Mouse (Mus musculus): ENCODE measurements around the gene Mtus2. TPM values are rescaled to one million over a fixed set of nuclear protein-coding genes. Genes with fewer than 3 reads are reported as not detected.

Gene Mtus2
- total and polyA plus RNA-seq, 3 experiments = 0.03 to 0.13 TPM; not detected in 1

DNA sequence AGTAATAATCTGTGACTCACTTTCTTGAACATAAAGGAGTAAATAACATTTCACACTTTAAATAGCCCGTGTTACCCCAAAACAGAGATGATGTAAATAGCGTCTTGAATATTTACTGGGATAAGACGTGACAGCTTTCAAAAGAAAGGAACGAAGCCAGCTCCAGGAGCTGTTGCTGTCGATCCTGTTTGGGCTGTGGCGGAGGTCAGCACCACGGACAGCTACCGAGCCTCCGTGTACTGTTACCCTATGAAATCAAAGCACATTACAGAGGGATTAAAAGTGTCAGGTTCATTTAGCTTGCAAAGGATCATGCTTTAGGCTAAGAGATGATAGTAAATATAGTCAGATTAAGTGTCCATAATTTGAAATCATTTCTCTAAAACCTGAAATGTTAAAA is 114.7 kb downstream of the Mtus2 start:
- no peaks in the 10 kb centered on the region for H3K4me1 ChIP-seq (ENCODE audit: control insufficient read depth in 1 of 2, insufficient read depth in 2 of 2)
- no peak overlapping the region for H3K27ac ChIP-seq (ENCODE audit: insufficient read depth, low read depth)
- no peak for DNase-seq (ENCODE audit: extremely low read depth)
- no peak for TF ChIP-seq SMC3 (IDR thresholded peaks at IDR 0.05; ENCODE audit: low read depth, low read length)
- TF ChIP-seq ELF1 (IDR thresholded peaks at IDR 0.05; ENCODE audit: low read depth, low read length) = no peak
- no peak for TF ChIP-seq RCOR1 (conservative IDR thresholded peaks at IDR 0.05; ENCODE audit: low read depth, low read length)
- no peak for TF ChIP-seq NRF1 (IDR thresholded peaks at IDR 0.05; ENCODE audit: low read depth, low read length)
- no peak for TF ChIP-seq USF2 (conservative IDR thresholded peaks at IDR 0.05; ENCODE audit: low read depth, low read length)
- TF ChIP-seq HCFC1 (IDR thresholded peaks at IDR 0.05; ENCODE audit: low read depth, low read length) = no peak
- TF ChIP-seq MAFK (IDR thresholded peaks at IDR 0.05; ENCODE audit: insufficient replicate concordance, low read length) = no peak
- TF ChIP-seq JUN (IDR thresholded peaks at IDR 0.05; ENCODE audit: insufficient read depth, low read depth, low read length) = no peak
- TF ChIP-seq UBTF (IDR thresholded peaks at IDR 0.05; ENCODE audit: low read depth, low read length) = no peak
- no peak for TF ChIP-seq MAZ (IDR thresholded peaks at IDR 0.05; ENCODE audit: low read depth, low read length)
- no peak for TF ChIP-seq PAX5 (IDR thresholded peaks at IDR 0.05; ENCODE audit: low read length)
- no peak for TF ChIP-seq GABPA (IDR thresholded peaks at IDR 0.05; ENCODE audit: insufficient replicate concordance, low read depth, low read length)
- TF ChIP-seq E2F4 (IDR thresholded peaks at IDR 0.05; ENCODE audit: insufficient replicate concordance, low read depth, low read length) = no peak
- H3K9me3 ChIP-seq (replicated peaks; ENCODE audit: low read length) = peaks cover 84% of the 10 kb centered on the region
- in situ Hi-C loops (cut with MboI; ENCODE audit: low pct_ligation_motif_present, low pct_unique_long_range_greater_than_20kb, low sequenced_read_pairs) = no loop called here
- no peak overlapping the region for H3K4me2 ChIP-seq (ENCODE audit: insufficient read depth, low read depth, poor library complexity, severe bottlenecking)
- H3K79me2 ChIP-seq (replicated peaks; ENCODE audit: control insufficient read depth, extremely low read depth, insufficient read depth, poor library complexity, severe bottlenecking) = no peaks in the 10 kb centered on the region
- dilution Hi-C loops (cut with MboI; ENCODE audit: extremely low pct_ligation_motif_present, extremely low pct_unique_long_range_greater_than_20kb, low sequenced_read_pairs) = no loop called here
- no peak overlapping the region for H3K4me3 ChIP-seq (replicated peaks in 1 of 3; ENCODE audit: low read depth in 2 of 3, low read length in 2 of 3, poor library complexity in 1 of 3)
- no peak overlapping the region for H3K9ac ChIP-seq (ENCODE audit: insufficient read depth, low read depth)
- no peaks in the 10 kb centered on the region for H3K36me3 ChIP-seq (replicated peaks in 1 of 2; ENCODE audit: control insufficient read depth in 1 of 2, insufficient read depth in 1 of 2, low read length in 1 of 2)
- H3K27me3 ChIP-seq (replicated peaks) = no peaks in the 10 kb centered on the region

DNA sequence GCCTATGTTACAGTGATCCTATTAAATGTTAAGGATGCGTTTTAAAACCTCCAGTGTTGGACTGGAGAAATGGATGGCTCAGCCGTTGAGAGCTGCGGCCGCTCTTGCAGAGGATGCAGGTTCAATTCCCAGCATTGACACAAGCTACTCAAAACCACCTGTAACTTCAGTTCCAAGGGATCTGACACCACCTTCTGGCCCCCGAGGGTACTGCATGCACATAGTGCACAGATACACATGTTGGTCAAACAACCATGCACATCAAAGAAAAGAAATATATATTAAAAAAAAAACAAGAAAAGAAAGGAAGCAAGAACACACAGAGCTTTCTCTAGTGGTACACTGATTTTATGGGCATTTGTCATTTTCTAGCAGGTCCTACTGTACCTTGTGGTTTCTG is 116.3 kb downstream of the Mtus2 start:
- H3K27me3 ChIP-seq (replicated peaks) = no peaks in the 10 kb centered on the region
- no peaks in the 10 kb centered on the region for H3K36me3 ChIP-seq (replicated peaks in 1 of 2; ENCODE audit: control insufficient read depth in 1 of 2, insufficient read depth in 1 of 2, low read length in 1 of 2)
- no peak for DNase-seq (ENCODE audit: extremely low read depth)
- TF ChIP-seq TBP (conservative IDR thresholded peaks at IDR 0.05; ENCODE audit: low read depth, low read length) (no peak), EP300 (IDR thresholded peaks at IDR 0.05; ENCODE audit: low read length) (no peak), IRF4 (IDR thresholded peaks at IDR 0.05; ENCODE audit: low read depth, low read length) (no peak), TCF12 (IDR thresholded peaks at IDR 0.05; ENCODE audit: low read depth, low read length) (no peak), HCFC1 (IDR thresholded peaks at IDR 0.05; ENCODE audit: low read depth, low read length) (no peak), ZMIZ1 (IDR thresholded peaks at IDR 0.05; ENCODE audit: low read depth, low read length) (no peak), CHD1 (IDR thresholded peaks at IDR 0.05; ENCODE audit: low read depth, low read length) (no peak), USF2 (conservative IDR thresholded peaks at IDR 0.05; ENCODE audit: low read depth, low read length) (no peak), POLR2A (IDR thresholded peaks at IDR 0.05; ENCODE audit: low read depth, low read length) (no peak), MAFK (IDR thresholded peaks at IDR 0.05; ENCODE audit: insufficient replicate concordance, low read length) (no peak), MAZ (IDR thresholded peaks at IDR 0.05; ENCODE audit: low read depth, low read length) (no peak), RCOR1 (conservative IDR thresholded peaks at IDR 0.05; ENCODE audit: low read depth, low read length) (no peak)
- H3K9me3 ChIP-seq (replicated peaks; ENCODE audit: low read length) = peaks cover 87% of the 10 kb centered on the region
- in situ Hi-C loops (cut with MboI; ENCODE audit: low pct_ligation_motif_present, low pct_unique_long_range_greater_than_20kb, low sequenced_read_pairs) = no loop called here
- dilution Hi-C loops (cut with MboI; ENCODE audit: extremely low pct_ligation_motif_present, extremely low pct_unique_long_range_greater_than_20kb, low sequenced_read_pairs) = no loop called here
- no peaks in the 10 kb centered on the region for H3K4me1 ChIP-seq (ENCODE audit: control insufficient read depth in 1 of 2, insufficient read depth in 2 of 2)
- no peak overlapping the region for H3K27ac ChIP-seq (ENCODE audit: insufficient read depth, low read depth)
- H3K9ac ChIP-seq (ENCODE audit: insufficient read depth, low read depth) = no peak overlapping the region
- no peaks in the 10 kb centered on the region for H3K79me2 ChIP-seq (replicated peaks; ENCODE audit: control insufficient read depth, extremely low read depth, insufficient read depth, poor library complexity, severe bottlenecking)
- H3K4me2 ChIP-seq (ENCODE audit: insufficient read depth, low read depth, poor library complexity, severe bottlenecking) = no peak overlapping the region
- no peak overlapping the region for H3K4me3 ChIP-seq (replicated peaks in 1 of 3; ENCODE audit: low read depth in 2 of 3, low read length in 2 of 3, poor library complexity in 1 of 3)

Measured in CH12.LX (cell line).